Mouse (Mus musculus): Measurements from ENCODE around the gene Cit.

The Cit gene

GRCm38 (mm10) chr5:115850250-115851028 is 5.4 kb downstream of the Cit start:
- no peak for DNase-seq (ENCODE audit: low read depth, low spot score)

- DNase-seq (ENCODE audit: low read depth, low spot score), result no peak
Measured at GRCm38 (mm10) chr5:115851029-115851365, 5.9 kb downstream of the Cit start.

DNA sequence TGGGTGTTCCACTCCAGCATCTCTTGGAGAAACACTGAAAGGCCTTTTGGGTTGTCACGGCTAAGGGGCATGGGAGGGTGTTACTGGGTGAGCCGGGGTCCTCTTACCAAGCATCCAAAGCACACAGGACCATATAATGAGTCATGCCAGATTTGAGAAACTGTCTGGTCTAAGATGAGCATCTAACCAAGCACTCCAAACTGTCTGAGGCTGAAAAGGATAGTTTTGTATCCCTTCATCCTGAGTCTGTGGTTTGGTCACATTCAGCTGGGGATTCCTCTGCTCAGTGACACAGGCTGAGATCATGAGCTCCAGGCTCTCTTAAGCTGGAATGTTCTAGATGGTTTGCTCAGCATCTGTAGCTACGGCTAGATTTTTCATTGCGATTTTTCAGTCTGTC is 7.4 kb downstream of the Cit start:
- no peak for DNase-seq (ENCODE audit: low read depth, low spot score)

DNA sequence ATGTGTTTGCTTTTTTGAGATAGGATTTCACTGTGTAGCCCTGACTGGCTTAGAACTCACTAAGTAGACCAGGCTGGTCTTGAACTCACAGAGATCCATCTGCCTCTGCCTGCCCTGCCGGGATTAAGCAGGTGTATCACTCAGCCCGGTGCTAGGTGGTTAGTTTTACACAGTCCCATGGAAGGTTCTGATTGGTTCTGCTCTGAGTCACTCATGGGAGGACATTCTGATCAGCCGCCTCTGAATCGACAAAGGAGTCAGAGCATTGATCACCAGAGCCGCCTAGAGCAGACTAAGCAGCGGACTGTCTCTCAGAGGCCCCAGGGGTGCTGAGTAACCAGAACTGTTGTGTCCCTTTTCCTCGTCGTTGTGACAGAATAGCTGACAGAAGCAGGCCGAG is 8.6 kb downstream of the Cit start:
- DNase-seq (ENCODE audit: low read depth, low spot score), result no peak

GRCm38 (mm10) chr5:115854370-115854769 is 9.3 kb downstream of the Cit start:
- DNase-seq (ENCODE audit: low read depth, low spot score), result no peak

DNA sequence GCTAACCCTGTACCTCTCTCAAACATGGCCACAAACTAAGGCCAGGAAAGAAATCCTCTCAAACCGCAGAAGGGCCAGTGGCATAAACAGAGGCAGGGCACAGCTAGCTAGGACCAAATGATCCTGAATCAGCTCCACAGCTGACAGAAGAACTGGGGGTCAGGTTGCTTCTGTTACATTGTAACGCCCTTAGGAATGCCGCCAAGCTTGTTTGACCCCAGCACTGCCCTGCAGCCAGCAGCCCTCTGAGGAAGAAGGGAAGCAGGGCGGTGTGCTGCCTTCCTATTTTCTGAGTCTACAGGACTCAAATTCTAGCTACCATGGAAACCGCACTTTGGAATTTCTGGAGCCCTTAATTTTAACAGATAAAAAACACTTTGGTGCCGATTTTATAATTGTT is 13.6 kb downstream of the Cit start:
- DNase-seq (ENCODE audit: low read depth, low spot score), result peak; percentile 21

GRCm38 (mm10) chr5:115859461-115859860 is 14.4 kb downstream of the Cit start:
- no peak for DNase-seq (ENCODE audit: low read depth, low spot score)

DNA sequence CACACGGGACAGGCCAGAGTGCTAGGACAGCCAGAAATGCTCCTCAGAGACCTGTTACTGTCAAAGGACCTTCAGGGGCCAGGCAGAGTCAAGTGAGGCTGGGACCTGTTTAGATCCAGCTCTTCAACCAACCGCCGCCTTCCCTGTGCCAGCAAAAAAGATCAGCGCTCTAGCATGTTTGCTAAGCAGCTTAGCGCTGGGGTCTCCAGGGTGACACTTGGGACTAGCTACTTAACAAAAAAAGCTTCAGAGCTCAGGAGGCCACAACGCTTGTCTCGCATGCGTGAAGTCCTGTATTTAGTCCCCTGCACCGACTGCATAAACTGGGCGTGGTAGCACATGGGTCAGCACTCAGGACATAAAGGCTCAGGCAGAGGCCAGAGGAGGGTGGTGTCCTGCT is 16.9 kb downstream of the Cit start:
- DNase-seq (ENCODE audit: low read depth, low spot score), result no peak

- DNase-seq (ENCODE audit: low read depth, low spot score), result no peak
Measured at GRCm38 (mm10) chr5:115862439-115862838, 17.4 kb downstream of the Cit start.

GRCm38 (mm10) chr5:115866296-115866695 is 21.2 kb downstream of the Cit start:
- DNase-seq (ENCODE audit: low read depth, low spot score), result no peak

- DNase-seq (ENCODE audit: low read depth, low spot score), result no peak
Measured at GRCm38 (mm10) chr5:115868540-115868939, 23.5 kb downstream of the Cit start.

GRCm38 (mm10) chr5:115869198-115869597 is 24.1 kb downstream of the Cit start:
- no peak for DNase-seq (ENCODE audit: low read depth, low spot score)

DNA sequence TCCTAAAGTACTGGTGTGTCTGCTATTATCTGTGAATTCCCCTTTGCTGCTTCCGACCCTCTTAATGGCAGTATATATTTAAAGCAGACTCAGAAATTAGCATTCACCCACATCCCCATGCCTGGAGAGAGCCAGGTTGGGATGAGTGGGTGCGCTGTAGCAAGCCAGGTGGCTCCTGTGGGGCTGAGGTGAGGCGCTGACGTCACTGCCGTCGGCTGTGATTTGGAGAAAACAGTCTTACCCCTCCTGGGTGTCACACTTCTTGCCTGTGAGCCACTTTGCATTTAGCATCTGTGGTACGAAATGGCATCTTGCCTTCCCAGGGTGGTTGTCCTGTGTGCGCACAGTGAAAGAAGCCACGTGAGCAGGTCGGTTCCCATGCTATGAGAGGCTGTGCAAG is 26.1 kb downstream of the Cit start:
- no peak for DNase-seq (ENCODE audit: low read depth, low spot score)

GRCm38 (mm10) chr5:115872106-115872505 is 27.0 kb downstream of the Cit start:
- no peak for DNase-seq (ENCODE audit: low read depth, low spot score)

- no peak for DNase-seq (ENCODE audit: low read depth, low spot score)
Measured at GRCm38 (mm10) chr5:115872956-115873355, 27.9 kb downstream of the Cit start.

- DNase-seq (ENCODE audit: low read depth, low spot score), result no peak
Measured at GRCm38 (mm10) chr5:115877425-115877824, 32.3 kb downstream of the Cit start.

GRCm38 (mm10) chr5:115882165-115882564 is 37.1 kb downstream of the Cit start:
- no peak for DNase-seq (ENCODE audit: low read depth, low spot score)

DNA sequence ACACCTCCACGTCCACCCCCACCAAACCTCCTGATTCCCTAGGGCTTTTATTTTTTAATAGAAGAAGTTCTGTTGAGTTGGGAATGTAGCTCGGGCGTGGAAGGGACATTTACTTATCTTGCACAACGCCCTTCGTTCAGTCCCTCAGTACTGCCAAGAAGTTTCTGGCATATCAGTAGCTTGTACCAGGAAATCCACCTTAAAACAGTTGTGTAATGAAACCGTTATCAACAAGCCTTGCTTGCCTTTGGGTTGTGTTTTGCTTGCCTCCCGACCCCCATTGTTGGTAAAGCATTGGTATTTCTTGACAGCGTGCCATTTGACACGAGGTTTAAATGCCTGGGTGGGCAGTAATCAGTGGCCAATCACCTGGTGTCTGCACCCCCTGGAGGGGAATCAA is 39.4 kb downstream of the Cit start:
- DNase-seq (ENCODE audit: low read depth, low spot score), result no peak

DNA sequence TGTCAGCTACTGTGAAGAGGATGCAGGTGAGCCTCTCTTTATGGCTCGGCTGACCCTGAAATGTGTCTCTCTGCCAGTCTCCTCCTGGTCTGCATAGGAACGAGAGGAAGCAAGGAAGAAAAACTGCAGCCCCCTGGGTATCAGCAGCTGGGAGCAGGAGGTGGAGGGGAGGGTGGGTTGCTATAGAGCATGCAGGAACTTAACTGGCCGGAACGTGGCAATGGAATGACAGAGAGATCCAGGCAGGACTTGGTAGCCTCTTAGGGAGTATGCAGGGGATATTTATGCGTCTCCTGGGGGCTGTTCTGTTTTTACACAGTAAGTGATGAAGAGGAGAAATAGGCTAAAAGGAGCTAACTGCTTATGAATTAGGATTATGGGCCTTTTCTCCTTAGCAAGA is 48.7 kb downstream of the Cit start:
- no peak for DNase-seq (ENCODE audit: low read depth, low spot score)

DNA sequence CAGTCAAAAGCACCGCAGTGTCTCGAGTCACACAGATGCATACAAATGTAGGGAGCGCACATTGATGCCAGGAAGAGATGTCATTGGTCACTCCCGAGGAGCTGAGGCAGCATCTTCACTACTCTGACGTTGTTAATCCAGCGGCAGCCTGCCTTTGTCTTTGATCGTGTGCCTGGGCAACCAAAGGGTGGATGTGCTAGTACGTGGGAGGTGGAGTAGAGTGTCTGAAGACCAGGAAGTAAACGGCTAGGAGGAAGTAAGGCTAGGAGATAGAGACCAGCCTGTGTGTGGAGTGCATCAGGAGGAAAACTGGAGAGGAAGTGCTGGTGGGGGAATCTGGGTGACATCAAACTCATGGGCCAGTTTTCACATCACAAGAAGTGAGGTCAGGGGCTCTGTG is 52.0 kb downstream of the Cit start:
- no peak for DNase-seq (ENCODE audit: low read depth, low spot score)

DNA sequence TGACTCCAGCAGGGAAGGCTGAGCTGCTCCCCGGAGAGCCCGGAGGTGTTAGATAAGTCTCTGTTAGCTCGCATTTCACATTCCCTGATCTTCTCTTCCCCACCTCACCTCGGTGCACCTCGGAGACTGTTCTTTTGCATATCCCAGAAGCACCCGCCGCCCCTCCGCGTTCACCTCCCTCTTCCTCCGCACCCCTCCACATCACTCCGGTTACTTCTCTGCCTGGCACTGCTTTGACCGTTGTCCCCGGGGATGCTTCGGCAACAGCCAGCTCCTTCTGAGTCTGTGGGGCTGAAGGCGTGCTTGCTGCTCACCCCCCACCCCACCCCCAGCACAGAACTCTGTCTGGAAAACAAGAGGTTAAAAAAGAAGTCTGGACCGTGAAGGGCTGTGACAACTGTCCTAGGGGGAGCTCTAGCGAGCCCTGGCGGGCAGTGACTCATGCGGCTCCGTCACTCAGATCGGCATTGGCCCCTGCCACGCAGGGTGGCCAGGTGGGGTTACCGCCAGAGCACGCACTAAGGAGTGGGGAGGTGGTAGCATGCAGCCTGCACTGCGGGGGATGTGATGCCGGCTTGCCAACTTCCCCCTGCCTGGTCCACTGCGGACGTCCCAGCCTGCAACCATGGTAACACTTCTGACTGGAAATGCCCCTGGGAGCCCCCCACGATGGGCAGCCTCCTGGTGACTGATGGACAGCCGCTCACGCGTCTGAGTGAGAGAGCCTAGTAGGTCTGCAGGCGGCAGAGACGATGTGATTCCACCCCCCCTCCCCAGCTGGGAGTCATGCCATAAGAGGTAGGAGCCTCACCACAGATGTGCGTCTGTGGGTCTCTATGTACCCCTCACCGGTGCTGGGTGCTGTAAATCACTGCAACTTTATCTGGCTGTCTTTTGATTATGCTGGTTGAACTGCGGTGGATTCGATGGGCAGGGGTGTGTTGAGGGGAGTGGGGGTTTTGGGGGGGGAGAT is 62.2 kb downstream of the Cit start:
- peak; percentile 41 for DNase-seq (ENCODE audit: low read depth, low spot score)

- DNase-seq (ENCODE audit: low read depth, low spot score), result peak; percentile 36
Measured at GRCm38 (mm10) chr5:115908251-115908650, 63.2 kb downstream of the Cit start.

GRCm38 (mm10) chr5:115908699-115909098 is 63.6 kb downstream of the Cit start:
- DNase-seq (ENCODE audit: low read depth, low spot score), result no peak
